Comparison of ENCODE assay signal across 24 mouse cellular contexts in the genomic region with DNA sequence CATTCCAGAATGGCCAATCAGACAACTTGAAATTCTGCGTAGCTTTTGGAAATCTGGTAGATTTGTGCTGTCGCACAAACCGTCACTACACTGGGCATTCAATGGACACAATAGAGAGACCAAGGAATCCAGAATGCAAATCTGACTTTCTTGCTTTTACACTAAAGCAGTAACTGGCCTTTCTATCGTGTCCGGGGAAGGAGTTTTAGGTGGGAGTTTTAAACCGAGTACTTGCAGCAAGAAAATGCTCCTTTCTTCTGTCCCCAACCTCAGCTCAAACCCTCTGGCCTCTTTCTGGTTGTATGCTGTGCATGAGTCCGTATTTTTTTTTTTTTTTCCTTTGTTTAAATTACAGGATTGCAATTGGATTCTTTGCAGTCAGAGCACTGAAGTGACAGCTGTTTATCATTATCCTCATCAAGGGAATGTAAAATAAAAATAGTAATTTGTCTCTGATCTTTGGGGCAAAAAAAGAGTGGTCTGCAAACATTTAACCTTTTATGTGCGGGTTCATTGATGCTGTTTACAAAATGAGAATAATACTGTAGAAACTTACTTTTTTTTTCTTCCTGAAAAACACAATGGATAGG. TPM values are rescaled to one million over a fixed set of nuclear protein-coding genes. Genes with fewer than 3 reads are reported as not detected.
DNase-seq lines count a peak whose midpoint lies in the region; ATAC-seq and TF ChIP-seq lines count a peak whose summit lies in the region.
"Had no signal": no experiment of that assay in that cellular context is flagged by ENCODE, and none has a peak within 500 bp of the region (broad histone marks: within the 10 kb centered on the region; RNA-seq: fewer than 3 reads in every experiment).

No protein-coding gene starts in this region.

- H3K4me2 ChIP-seq in lung, embryonic 14.5 days, result no peak overlapping the region
- H3K4me2 ChIP-seq in embryonic facial prominence, embryonic 13.5 days, result peak overlapping the region; percentile 16; the same call in 1 of the 2 replicates
- no peak overlapping the region for H3K4me2 ChIP-seq in limb, embryonic 13.5 days (replicated peaks)
- H3K4me2 ChIP-seq: liver, embryonic 15.5 days; midbrain, embryonic 12.5 days; neural tube, embryonic 13.5 days had no signal

- no peak overlapping the region for H3K4me3 ChIP-seq in lung, embryonic 14.5 days (ENCODE audit: low read depth, low read length)
- H3K4me3 ChIP-seq in embryonic facial prominence, embryonic 10.5 days, result no peak overlapping the region
- H3K4me3 ChIP-seq in embryonic facial prominence, embryonic 13.5 days, result no peak overlapping the region
- H3K4me3 ChIP-seq in limb, embryonic 13.5 days, result no peak overlapping the region
- H3K4me3 ChIP-seq: heart, adult 2 months; layer of hippocampus, adult 2 months; liver, embryonic 15.5 days; midbrain, embryonic 12.5 days; neural tube, embryonic 13.5 days had no signal

- peak; percentile 43 for DNase-seq in lung, embryonic 14.5 days
- no peak for DNase-seq in lung, postnatal 14 days
- no peak for DNase-seq in embryonic facial prominence, embryonic 10.5 days (ENCODE audit: low spot score)
- no peak for DNase-seq in left cerebral cortex, postnatal 10 days (ENCODE audit: extremely low spot score in 1 of 2, low spot score in 2 of 2)
- DNase-seq in natural killer cell, adult 2 months (ENCODE audit: low spot score in 2 of 2), result no peak
- no peak for DNase-seq in left cerebral cortex, adult 18-20 months (ENCODE audit: low spot score in 2 of 2)
- DNase-seq: adrenal gland, adult 8-10 months; cerebellum, postnatal 14 days; gastrocnemius, postnatal 10 days; heart, adult 2 months; heart, postnatal 4 days; kidney, adult 18-20 months; kidney, postnatal 14 days; left cerebral cortex, postnatal 4 days; spleen, adult 18-20 months had no signal

- ATAC-seq in lung, embryonic 14.5 days (ENCODE audit: insufficient read depth), result 0 out of 2 replicates have a peak, but pooled peaks have one; percentile 39
- ATAC-seq in embryonic facial prominence, embryonic 13.5 days (ENCODE audit: insufficient number of reproducible peaks, insufficient read depth, low FRiP score, low TSS enrichment, low read depth), result no peak
- ATAC-seq in limb, embryonic 13.5 days (ENCODE audit: low FRiP score, low read depth), result no peak
- ATAC-seq: hindbrain, postnatal 0 days; Patski had no signal

- no peaks in the 10 kb centered on the region for H3K9me3 ChIP-seq in lung, embryonic 14.5 days (ENCODE audit: low read depth, low read length)
- no peaks in the 10 kb centered on the region for H3K9me3 ChIP-seq in embryonic facial prominence, embryonic 10.5 days
- H3K9me3 ChIP-seq in embryonic facial prominence, embryonic 13.5 days, result no peaks in the 10 kb centered on the region
- H3K9me3 ChIP-seq in limb, embryonic 13.5 days, result no peaks in the 10 kb centered on the region
- H3K9me3 ChIP-seq: liver, embryonic 15.5 days; midbrain, embryonic 12.5 days; neural tube, embryonic 13.5 days had no signal

- no peak overlapping the region for H3K9ac ChIP-seq in lung, embryonic 14.5 days
- 0 out of 2 replicates have a peak overlapping the region, but pooled peaks have one; percentile 44 for H3K9ac ChIP-seq in embryonic facial prominence, embryonic 13.5 days
- no peak overlapping the region for H3K9ac ChIP-seq in limb, embryonic 13.5 days
- H3K9ac ChIP-seq: liver, embryonic 15.5 days; midbrain, embryonic 12.5 days; neural tube, embryonic 13.5 days had no signal

- H3K27ac ChIP-seq in lung, embryonic 14.5 days (ENCODE audit: low read depth), result peak overlapping the region; percentile 31; the same call in 1 of the 2 replicates
- peak overlapping the region; percentile 88 for H3K27ac ChIP-seq in embryonic facial prominence, embryonic 10.5 days (replicated peaks)
- H3K27ac ChIP-seq in embryonic facial prominence, embryonic 13.5 days, result peak overlapping the region; percentile 98
- peak overlapping the region; percentile 99 for H3K27ac ChIP-seq in limb, embryonic 13.5 days
- H3K27ac ChIP-seq: heart, adult 2 months; hindbrain, postnatal 0 days; layer of hippocampus, adult 2 months; liver, embryonic 15.5 days; midbrain, embryonic 12.5 days; neural tube, embryonic 13.5 days had no signal

- H3K4me1 ChIP-seq in lung, embryonic 14.5 days (ENCODE audit: insufficient read depth), result peaks cover 15% of the 10 kb centered on the region
- H3K4me1 ChIP-seq in embryonic facial prominence, embryonic 10.5 days, result peaks cover 74% of the 10 kb centered on the region
- peaks cover 59% of the 10 kb centered on the region for H3K4me1 ChIP-seq in embryonic facial prominence, embryonic 13.5 days
- H3K4me1 ChIP-seq in limb, embryonic 13.5 days, result peaks cover 61% of the 10 kb centered on the region
- H3K4me1 ChIP-seq: liver, embryonic 15.5 days had no signal

- WGBS in lung, embryonic 14.5 days, result 43% methylated on average over 8 of the region's 8 CpGs
- WGBS in embryonic facial prominence, embryonic 10.5 days, result 41% methylated on average over 8 of the region's 8 CpGs
- 19% methylated on average over 8 of the region's 8 CpGs for WGBS in embryonic facial prominence, embryonic 13.5 days
- 29% methylated on average over 8 of the region's 8 CpGs for WGBS in limb, embryonic 13.5 days

- no peaks in the 10 kb centered on the region for H3K36me3 ChIP-seq in lung, embryonic 14.5 days (ENCODE audit: insufficient read depth)
- H3K36me3 ChIP-seq in embryonic facial prominence, embryonic 10.5 days (replicated peaks), result no peaks in the 10 kb centered on the region
- no peaks in the 10 kb centered on the region for H3K36me3 ChIP-seq in embryonic facial prominence, embryonic 13.5 days
- no peaks in the 10 kb centered on the region for H3K36me3 ChIP-seq in limb, embryonic 13.5 days
- H3K36me3 ChIP-seq: liver, embryonic 15.5 days; midbrain, embryonic 12.5 days; neural tube, embryonic 13.5 days had no signal

- no peak for TF ChIP-seq CTCF in lung, embryonic 14.5 days (IDR thresholded peaks at IDR 0.05; ENCODE audit: low read depth)

- intact Hi-C loops in left cerebral cortex, postnatal 10 days (cut with DNase I), result no loop called here

- H3K27me3 ChIP-seq in lung, embryonic 14.5 days (ENCODE audit: insufficient read depth, low read length), result no peaks in the 10 kb centered on the region
- H3K27me3 ChIP-seq in embryonic facial prominence, embryonic 10.5 days (replicated peaks; ENCODE audit: low read depth, poor library complexity, severe bottlenecking), result no peaks in the 10 kb centered on the region
- no peaks in the 10 kb centered on the region for H3K27me3 ChIP-seq in embryonic facial prominence, embryonic 13.5 days
- H3K27me3 ChIP-seq in limb, embryonic 13.5 days, result no peaks in the 10 kb centered on the region
- H3K27me3 ChIP-seq: liver, embryonic 15.5 days; midbrain, embryonic 12.5 days; neural tube, embryonic 13.5 days; Patski had no signal

RNA-seq across cellular contexts. Expression of gene 4930558K02Rik, which starts 44.3 kb away (rescaled TPM):
- polyA plus RNA-seq in lung, embryonic 14.5 days (2014; fragmentation: Nextera tagmentation; extraction: Ambion mirVana), result not detected in 2 replicates
- not detected in 2 replicates for polyA plus RNA-seq in embryonic facial prominence, embryonic 10.5 days (2016; fragmentation: Nextera tagmentation; extraction: Ambion mirVana)
- polyA plus RNA-seq in embryonic facial prominence, embryonic 13.5 days (2015; fragmentation: Nextera tagmentation; extraction: Ambion mirVana), result not detected in 2 replicates
- polyA plus RNA-seq in limb, embryonic 13.5 days (2015; fragmentation: Nextera tagmentation; extraction: Ambion mirVana), result 0.26 TPM in 1 of 2 replicates, not detected in the other
- total RNA-seq in left cerebral cortex, postnatal 10 days (2021), result not detected
- not detected for total RNA-seq in left cerebral cortex, adult 18-20 months (2021)
- total RNA-seq: adrenal gland, adult 8-10 months; gastrocnemius, postnatal 10 days; heart, adult 2 months; heart, postnatal 4 days; hindbrain, postnatal 0 days; layer of hippocampus, adult 2 months; left cerebral cortex, postnatal 4 days had no signal
- polyA plus RNA-seq: heart, adult 2 months; heart, embryonic 14.5 days; liver, embryonic 15.5 days; midbrain, embryonic 12.5 days; neural tube, embryonic 13.5 days; Patski had no signal

RNA-seq across cellular contexts. Expression of gene Pigc, which starts 54.8 kb away (rescaled TPM):
- 35.2 and 40.0 TPM in 2 replicates for polyA plus RNA-seq in lung, embryonic 14.5 days (2014; fragmentation: Nextera tagmentation; extraction: Ambion mirVana)
- polyA plus RNA-seq in embryonic facial prominence, embryonic 10.5 days (2016; fragmentation: Nextera tagmentation; extraction: Ambion mirVana), result 27.2 and 27.8 TPM in 2 replicates
- polyA plus RNA-seq in embryonic facial prominence, embryonic 13.5 days (2015; fragmentation: Nextera tagmentation; extraction: Ambion mirVana), result 50.4 and 51.4 TPM in 2 replicates
- polyA plus RNA-seq in limb, embryonic 13.5 days (2015; fragmentation: Nextera tagmentation; extraction: Ambion mirVana), result 53.9 and 57.3 TPM in 2 replicates
- 10 to 100 TPM; 14.1 to 17.5 TPM for total RNA-seq in left cerebral cortex, postnatal 10 days (2021)
- total RNA-seq in left cerebral cortex, adult 18-20 months (2021), result 10 to 100 TPM; 10.8 to 17.3 TPM

Comparison
In these comparisons a context has a peak if more than half of its experiments do, and no peak if none do; other contexts are left out.
1. H3K27ac ChIP-seq: peak in every context shown above with its lines; median percentile 99 in limb, embryonic 13.5 days; 98 in embryonic facial prominence, embryonic 13.5 days; 88 in embryonic facial prominence, embryonic 10.5 days; 31 in lung, embryonic 14.5 days.